Mouse (Mus musculus): ENCODE results near the gene Nepro.

Nepro gene

GRCm38 (mm10) chr16:44767506-44767905 lies 43.4 kb downstream of the Nepro start:
- DNase-seq (ENCODE audit: low spot score), result no peak

- no peak for DNase-seq (ENCODE audit: low spot score)
These were observed 43.9 kb downstream of the Nepro start for GRCm38 (mm10) chr16:44767967-44768366.

- DNase-seq (ENCODE audit: low spot score), result no peak
These were observed 48.5 kb downstream of the Nepro start for GRCm38 (mm10) chr16:44772577-44772976.

GRCm38 (mm10) chr16:44773673-44774072 lies 49.6 kb downstream of the Nepro start:
- DNase-seq (ENCODE audit: low spot score), result no peak

- no peak for DNase-seq (ENCODE audit: low spot score)
These were observed 50.1 kb downstream of the Nepro start for GRCm38 (mm10) chr16:44774201-44774600.

GRCm38 (mm10) chr16:44778538-44779147 lies 54.5 kb downstream of the Nepro start:
- DNase-seq (ENCODE audit: low spot score), result no peak

GRCm38 (mm10) chr16:44779494-44779893 lies 55.4 kb downstream of the Nepro start:
- no peak for DNase-seq (ENCODE audit: low spot score)

- no peak for DNase-seq (ENCODE audit: low spot score)
These were observed 56.6 kb downstream of the Nepro start for GRCm38 (mm10) chr16:44780751-44781150.

Measured in yolk sac, embryonic 10.5 days (tissue).